Mouse (Mus musculus): Measurements from ENCODE around the gene Vars. TPM values are rescaled to one million over a fixed set of nuclear protein-coding genes. Genes with fewer than 3 reads are reported as not detected.

Vars gene
- polyA plus RNA-seq, 2 experiments, result 88.3 to 163 TPM

DNA sequence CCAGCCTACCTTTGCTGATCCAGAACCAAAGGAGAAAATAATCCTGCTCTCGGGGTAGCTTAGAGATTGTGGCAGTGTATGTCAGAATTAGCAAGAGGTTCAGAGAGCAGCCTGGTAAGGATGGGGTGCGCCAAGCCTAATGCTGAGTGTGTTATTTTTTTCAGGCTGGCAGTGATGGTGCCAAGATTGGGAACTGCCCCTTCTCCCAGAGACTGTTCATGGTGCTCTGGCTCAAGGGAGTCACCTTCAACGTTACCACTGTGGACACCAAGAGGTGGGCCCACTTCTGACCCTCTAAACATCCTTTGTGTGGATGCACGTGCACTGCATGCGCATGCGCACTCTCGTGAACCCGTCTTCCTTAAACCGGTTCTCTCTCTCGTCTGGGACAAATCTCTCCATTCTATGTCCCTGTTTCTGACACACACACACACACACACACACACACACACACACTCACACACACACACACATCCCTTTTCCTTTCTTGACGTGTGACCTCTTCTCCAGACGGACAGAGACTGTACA is 51.5 kb downstream of the Vars start:
- Histone ChIP-seq H3K27me3 (ENCODE audit: control insufficient read depth, insufficient read depth, low read length) (no peaks in the 10 kb centered on the region), H3K36me3 (ENCODE audit: control insufficient read depth, insufficient read depth, low read length) (peaks cover 50% of the 10 kb centered on the region), H3K9ac (ENCODE audit: low read depth, low read length, severe bottlenecking) (peak overlapping the region; percentile 79), H3K4me1 (ENCODE audit: control insufficient read depth, insufficient read depth, low read length) (peaks cover 32% of the 10 kb centered on the region), H3K27ac (replicated peaks; ENCODE audit: low read depth, low read length) (peak overlapping the region; percentile 89; the same call in 1 of the 2 replicates), H3K4me3 (replicated peaks; ENCODE audit: low read length) (peak overlapping the region; percentile 63), H3K9me3 (ENCODE audit: control insufficient read depth, low read length) (no peaks in the 10 kb centered on the region), H3K4me2 (replicated peaks; ENCODE audit: low read depth, low read length, severe bottlenecking) (peak overlapping the region; percentile 91)
- no peak for TF ChIP-seq POLR2A (IDR thresholded peaks at IDR 0.05; ENCODE audit: borderline replicate concordance, extremely low read depth, insufficient read depth, insufficient read length)
- ATAC-seq (ENCODE audit: low FRiP score, low read depth) (no peak), DNase-seq (ENCODE audit: low spot score) (no peak)
- 86% methylated on average over 12 of the region's 12 CpGs for WGBS

DNA sequence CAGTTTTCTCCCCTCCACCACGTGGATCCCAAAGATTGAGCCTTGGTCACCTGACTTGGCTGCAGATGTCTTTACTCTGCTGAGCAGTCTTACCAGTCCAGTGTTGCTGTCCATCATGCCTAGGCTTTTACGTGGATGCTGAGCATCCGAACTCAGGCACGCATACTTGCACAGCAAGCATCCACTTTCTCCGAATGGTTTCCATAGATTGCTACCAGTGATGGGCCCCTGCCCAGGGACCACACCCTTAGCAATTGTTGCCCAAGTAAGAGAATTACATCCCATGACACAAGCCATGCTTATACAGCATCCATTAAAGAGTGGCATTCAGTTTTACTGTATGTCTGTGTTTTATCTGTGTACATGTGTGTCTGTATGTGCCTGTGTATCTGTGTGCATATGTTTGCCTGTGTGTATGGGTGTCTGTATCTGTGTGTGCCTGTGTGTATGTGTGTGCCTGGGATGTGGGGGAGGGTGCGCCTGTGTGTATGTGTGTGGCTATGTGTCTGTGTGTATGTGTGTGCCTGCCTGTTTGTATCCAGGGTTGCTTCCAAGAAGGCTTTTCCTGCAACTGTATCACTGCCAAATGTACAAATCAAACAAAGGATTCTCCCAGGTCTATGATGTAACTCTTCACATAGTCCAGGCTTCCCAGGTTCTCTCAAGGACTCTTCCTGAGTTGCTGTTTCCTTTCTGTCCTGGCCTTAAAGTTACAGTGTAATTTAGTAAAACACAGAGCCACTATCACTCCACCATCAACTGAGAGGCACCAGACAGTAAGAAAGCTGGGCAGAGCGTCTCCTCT is 55.1 kb downstream of the Vars start:
- ATAC-seq (ENCODE audit: low FRiP score, low read depth) (no peak), DNase-seq (ENCODE audit: low spot score) (no peak)
- no peak overlapping the region for H3K9ac ChIP-seq (ENCODE audit: low read depth, low read length, severe bottlenecking)
- no peaks in the 10 kb centered on the region for H3K9me3 ChIP-seq (ENCODE audit: control insufficient read depth, low read length)
- TF ChIP-seq POLR2A (IDR thresholded peaks at IDR 0.05; ENCODE audit: borderline replicate concordance, extremely low read depth, insufficient read depth, insufficient read length), result no peak
- no peak overlapping the region for H3K4me2 ChIP-seq (replicated peaks; ENCODE audit: low read depth, low read length, severe bottlenecking)
- 92% methylated on average over 7 of the region's 7 CpGs for WGBS
- H3K36me3 ChIP-seq (ENCODE audit: control insufficient read depth, insufficient read depth, low read length), result peaks cover 67% of the 10 kb centered on the region
- H3K4me1 ChIP-seq (ENCODE audit: control insufficient read depth, insufficient read depth, low read length), result peaks cover 19% of the 10 kb centered on the region
- H3K27ac ChIP-seq (replicated peaks; ENCODE audit: low read depth, low read length), result no peak overlapping the region
- H3K27me3 ChIP-seq (ENCODE audit: control insufficient read depth, insufficient read depth, low read length), result no peaks in the 10 kb centered on the region
- no peak overlapping the region for H3K4me3 ChIP-seq (replicated peaks; ENCODE audit: low read length)

DNA sequence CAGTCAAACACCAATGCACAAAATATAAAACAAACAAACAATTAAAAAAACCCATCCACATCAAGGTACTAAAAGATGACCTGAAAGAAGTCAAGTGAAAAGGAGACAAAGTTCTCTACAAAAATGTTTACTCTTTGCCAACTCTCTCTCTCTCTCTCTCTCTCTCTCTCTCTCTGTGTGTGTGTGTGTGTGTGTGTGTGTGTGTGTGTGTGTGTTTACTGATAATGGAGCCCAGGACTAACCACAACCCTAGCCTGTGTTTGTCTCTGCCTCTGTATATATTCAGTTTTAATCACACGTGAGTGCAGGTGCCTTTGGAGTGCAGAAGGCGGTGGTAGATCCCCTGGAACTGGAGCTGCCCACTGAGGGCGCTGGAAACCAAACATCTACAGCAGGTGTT is 56.3 kb downstream of the Vars start:
- Histone ChIP-seq H3K4me3 (replicated peaks; ENCODE audit: low read length) (no peak overlapping the region), H3K4me1 (ENCODE audit: control insufficient read depth, insufficient read depth, low read length) (peaks cover 17% of the 10 kb centered on the region), H3K9me3 (ENCODE audit: control insufficient read depth, low read length) (no peaks in the 10 kb centered on the region), H3K27me3 (ENCODE audit: control insufficient read depth, insufficient read depth, low read length) (no peaks in the 10 kb centered on the region), H3K27ac (replicated peaks; ENCODE audit: low read depth, low read length) (no peak overlapping the region), H3K36me3 (ENCODE audit: control insufficient read depth, insufficient read depth, low read length) (peaks cover 77% of the 10 kb centered on the region), H3K9ac (ENCODE audit: low read depth, low read length, severe bottlenecking) (no peak overlapping the region), H3K4me2 (replicated peaks; ENCODE audit: low read depth, low read length, severe bottlenecking) (no peak overlapping the region)
- TF ChIP-seq POLR2A (IDR thresholded peaks at IDR 0.05; ENCODE audit: borderline replicate concordance, extremely low read depth, insufficient read depth, insufficient read length), result no peak
- DNase-seq (ENCODE audit: low spot score) (no peak), ATAC-seq (ENCODE audit: low FRiP score, low read depth) (no peak)
- 77% methylated on average over 3 of the region's 3 CpGs for WGBS

DNA sequence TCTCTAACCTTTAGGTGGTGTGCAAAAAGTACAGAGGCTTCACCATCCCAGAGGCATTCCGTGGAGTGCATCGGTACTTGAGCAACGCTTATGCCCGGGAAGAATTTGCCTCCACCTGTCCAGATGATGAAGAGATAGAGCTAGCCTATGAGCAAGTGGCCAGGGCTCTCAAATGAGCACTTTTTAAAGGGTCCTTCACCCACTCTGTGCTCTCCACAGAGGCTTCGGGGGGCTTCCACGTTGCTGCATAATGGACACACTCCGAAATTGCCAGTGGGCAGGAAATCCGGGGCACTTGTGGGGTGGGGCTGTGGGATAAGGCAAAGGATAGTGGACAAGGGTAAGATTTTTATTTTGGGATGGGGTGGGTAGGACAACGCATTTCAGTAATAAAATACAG is 57.5 kb downstream of the Vars start:
- H3K9me3 ChIP-seq (ENCODE audit: control insufficient read depth, low read length), result no peaks in the 10 kb centered on the region
- H3K36me3 ChIP-seq (ENCODE audit: control insufficient read depth, insufficient read depth, low read length), result peaks cover 76% of the 10 kb centered on the region
- H3K4me2 ChIP-seq (replicated peaks; ENCODE audit: low read depth, low read length, severe bottlenecking), result peak overlapping the region; percentile 89; the same call in 1 of the 2 replicates
- H3K27ac ChIP-seq (replicated peaks; ENCODE audit: low read depth, low read length), result no peak overlapping the region
- no peak for DNase-seq (ENCODE audit: low spot score)
- H3K27me3 ChIP-seq (ENCODE audit: control insufficient read depth, insufficient read depth, low read length), result no peaks in the 10 kb centered on the region
- peaks cover 12% of the 10 kb centered on the region for H3K4me1 ChIP-seq (ENCODE audit: control insufficient read depth, insufficient read depth, low read length)
- H3K4me3 ChIP-seq (replicated peaks; ENCODE audit: low read length), result 0 out of 2 replicates have a peak overlapping the region, but pooled peaks have one; percentile 61
- ATAC-seq (ENCODE audit: low FRiP score, low read depth), result 0 out of 2 replicates have a peak, but pooled peaks have one; percentile 0
- no peak overlapping the region for H3K9ac ChIP-seq (ENCODE audit: low read depth, low read length, severe bottlenecking)
- TF ChIP-seq POLR2A (IDR thresholded peaks at IDR 0.05; ENCODE audit: borderline replicate concordance, extremely low read depth, insufficient read depth, insufficient read length), result no peak
- WGBS, result 61% methylated on average over 9 of the region's 9 CpGs

DNA sequence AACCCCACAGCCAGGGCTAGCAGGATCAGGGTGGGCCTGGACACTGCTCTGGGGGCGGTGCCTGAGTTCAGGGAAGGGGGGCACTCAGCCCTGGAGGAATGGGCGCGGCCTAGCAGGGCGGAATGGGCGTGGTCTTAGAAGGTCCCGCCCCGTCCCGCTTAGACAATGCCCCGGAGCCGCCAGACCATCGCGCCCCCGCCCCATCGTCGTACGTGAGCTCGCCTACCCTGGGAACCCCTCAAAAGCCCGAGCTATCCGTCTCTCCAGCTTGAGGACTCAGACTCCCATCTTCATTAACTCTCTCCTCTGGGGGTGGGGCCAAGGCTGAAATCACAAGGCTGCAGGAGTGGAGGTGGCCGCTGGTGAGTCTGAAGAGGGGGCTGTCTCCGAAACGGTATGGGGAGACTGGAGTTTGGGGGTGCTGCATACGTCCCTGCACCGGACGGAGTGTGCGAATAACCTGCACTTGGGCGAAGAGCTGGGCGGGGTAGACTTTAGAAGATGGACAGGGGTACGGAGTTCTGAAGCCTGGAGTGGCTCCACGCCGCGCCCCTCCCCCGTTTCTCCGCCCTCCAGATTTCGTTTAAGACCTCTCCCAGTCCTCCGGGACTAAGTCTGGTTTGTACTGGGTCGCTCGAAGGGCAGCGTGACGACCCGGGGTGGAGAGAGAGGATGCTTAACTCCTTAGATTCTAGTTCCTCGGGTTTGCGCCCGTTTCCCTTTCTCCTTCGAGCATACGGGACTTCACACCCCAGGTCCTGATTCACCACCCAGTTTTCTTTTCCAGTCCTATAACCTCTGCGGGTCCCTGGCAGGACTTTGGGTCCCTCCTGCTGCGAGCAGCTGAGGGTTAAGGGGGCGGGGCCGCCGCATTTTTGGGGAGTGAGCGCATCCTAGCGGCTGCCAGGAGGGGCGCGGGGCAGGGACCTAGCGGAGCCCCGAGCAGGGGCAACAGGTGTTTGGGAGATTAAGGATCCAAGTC is 58.4 kb downstream of the Vars start, which contains the start of gene Ddah2:
Ddah2 (plus strand) TSS at position 125 of the 982 bp plus-strand sequence.
- Histone ChIP-seq H3K4me2 (replicated peaks; ENCODE audit: low read depth, low read length, severe bottlenecking) (peak within 1 kb of the TSS; percentile 89), H3K4me3 (replicated peaks; ENCODE audit: low read length) (peak within 1 kb of the TSS; percentile 61), H3K27ac (replicated peaks; ENCODE audit: low read depth, low read length) (peak within 1 kb of the TSS; percentile 88), H3K9ac (ENCODE audit: low read depth, low read length, severe bottlenecking) (peak within 1 kb of the TSS; percentile 80), H3K9me3 (ENCODE audit: control insufficient read depth, low read length) (no peaks in the 10 kb centered on the region), H3K27me3 (ENCODE audit: control insufficient read depth, insufficient read depth, low read length) (no peaks in the 10 kb centered on the region), H3K4me1 (ENCODE audit: control insufficient read depth, insufficient read depth, low read length) (peaks cover 12% of the 10 kb centered on the region), H3K36me3 (ENCODE audit: control insufficient read depth, insufficient read depth, low read length) (peaks cover 69% of the 10 kb centered on the region)
- peak; percentile 99 for DNase-seq (ENCODE audit: low spot score)
- ATAC-seq (ENCODE audit: low FRiP score, low read depth), result peak; percentile 92
- peak; percentile 44; the same call in 1 of the 2 replicates for TF ChIP-seq POLR2A (IDR thresholded peaks at IDR 0.05; ENCODE audit: borderline replicate concordance, extremely low read depth, insufficient read depth, insufficient read length)
- WGBS, result under 1% methylated on average over 56 of the region's 57 CpGs

All from limb, embryonic 14.5 days (tissue).